Mouse (Mus musculus) heart, embryonic 12.5 days (tissue): ENCODE results near the gene Immp2l. TPM values are rescaled to one million over a fixed set of nuclear protein-coding genes. Genes with fewer than 3 reads are reported as not detected.

Source experiments
- ATAC-seq: fragments of 200-750 bp; cut with Nextera tagmentation; 2 replicates; pipeline ENCODE4 v1.8.0; 2017; ENCODE audit warnings: moderate TSS enrichment, moderate library complexity; ENCODE audit not compliant: insufficient number of reproducible peaks, low FRiP score
- H3K27ac ChIP-seq: fragments of 300-500 bp; sonication (generic); 2 replicates; pipeline ENCODE4 v1.5.1; 2016; ENCODE audit warnings: mild to moderate bottlenecking, moderate library complexity; ENCODE audit not compliant: poor library complexity, severe bottlenecking
- H3K27me3 ChIP-seq: fragments of 300-500 bp; sonication (generic); replicated peaks from 2 replicates; pipeline ENCODE4 v1.6.1; 2016; ENCODE audit warnings: mild to moderate bottlenecking, moderate library complexity
- H3K36me3 ChIP-seq: fragments of 300-500 bp; sonication (generic); 2 replicates; pipeline ENCODE4 v1.6.1; 2016; ENCODE audit warnings: mild to moderate bottlenecking, moderate library complexity
- H3K4me1 ChIP-seq: fragments of 300-500 bp; sonication (generic); replicated peaks from 2 replicates; pipeline ENCODE4 v1.6.1; 2016; ENCODE audit warnings: mild to moderate bottlenecking
- H3K4me2 ChIP-seq: fragments of 300-500 bp; sonication (generic); 2 replicates; pipeline ENCODE4 v1.6.1; 2016; ENCODE audit warnings: mild to moderate bottlenecking, moderate library complexity
- H3K4me3 ChIP-seq: fragments of 300-500 bp; sonication (generic); 2 replicates; pipeline ENCODE4 v1.5.1; 2016; ENCODE audit warnings: mild to moderate bottlenecking
- H3K9ac ChIP-seq: fragments of 300-500 bp; sonication (generic); 2 replicates; pipeline ENCODE4 v1.6.1; 2016; ENCODE audit warnings: mild to moderate bottlenecking, moderate library complexity
- H3K9me3 ChIP-seq: fragments of 300-500 bp; sonication (generic); replicated peaks from 2 replicates; pipeline ENCODE4 v1.6.1; 2016; ENCODE audit warnings: mild to moderate bottlenecking, moderate library complexity
- WGBS: fragments of 180-500 bp; shearing (Covaris S2); methylation state at CpG from one replicate; pipeline ENCODE4 v1.1.7; 2016; 5-methylcytosine and 5-hydroxymethylcytosine counted together
- polyA plus RNA-seq: library from polyadenylated mRNA; unstranded; fragments of >200 nt; fragmentation: Nextera tagmentation; extraction: Ambion mirVana; gene quantifications from 2 replicates; pipeline ENCODE4 v1.2.1, GENCODE M21; 2016

The Immp2l gene
- polyA plus RNA-seq, 1 experiment from 2014 or later, result 12.4 TPM

DNA sequence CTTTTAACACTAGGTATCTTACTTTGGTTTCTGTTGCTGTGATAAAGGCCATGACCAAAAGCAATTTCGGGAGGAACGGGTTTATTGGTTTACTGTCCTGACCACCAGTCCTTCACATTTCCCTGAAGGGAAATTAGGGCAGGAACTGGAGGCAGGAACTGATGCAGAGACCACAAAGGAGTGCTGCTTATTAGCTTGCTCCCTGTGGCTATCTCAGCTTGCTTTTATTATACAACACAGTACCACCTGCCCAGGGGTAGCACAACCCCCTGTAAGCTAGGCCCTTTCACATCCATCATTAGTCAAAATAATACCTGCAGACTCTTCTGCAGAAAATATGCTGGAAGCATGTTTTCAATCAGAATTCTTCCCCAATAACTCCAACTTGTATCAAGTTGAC, 844.4 kb downstream of the Immp2l start:
- Histone ChIP-seq H3K9ac (no peak overlapping the region), H3K4me1 (no peaks in the 10 kb centered on the region), H3K36me3 (no peaks in the 10 kb centered on the region), H3K4me2 (no peak overlapping the region), H3K9me3 (peaks cover 4% of the 10 kb centered on the region), H3K27me3 (no peaks in the 10 kb centered on the region), H3K4me3 (no peak overlapping the region), H3K27ac (no peak overlapping the region)
- peak; percentile 22; the same call in 1 of the 2 replicates for ATAC-seq
- 84% methylated on average over 2 of the region's 2 CpGs for WGBS

DNA sequence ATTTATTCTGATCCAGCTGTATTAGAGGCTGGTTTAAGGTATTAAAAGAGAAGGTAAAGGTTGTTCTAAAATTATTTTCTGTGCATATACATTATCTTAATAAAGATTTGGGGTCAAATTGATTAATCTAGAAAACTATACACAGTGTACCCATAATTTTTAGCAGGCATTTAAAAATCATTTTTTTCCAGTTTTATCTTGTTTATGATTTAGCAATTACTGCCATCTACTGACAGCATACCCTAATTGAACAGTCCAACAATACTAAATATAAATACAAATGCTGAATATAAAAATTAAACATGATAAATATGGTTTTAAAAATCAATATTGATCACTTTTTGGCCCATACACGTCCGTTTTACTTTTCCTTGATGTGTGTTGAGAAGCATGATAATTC, 850.1 kb downstream of the Immp2l start:
- no peak overlapping the region for H3K27ac ChIP-seq
- H3K4me2 ChIP-seq, result no peak overlapping the region
- no peaks in the 10 kb centered on the region for H3K9me3 ChIP-seq
- H3K4me3 ChIP-seq, result no peak overlapping the region
- H3K36me3 ChIP-seq, result no peaks in the 10 kb centered on the region
- ATAC-seq, result no peak
- H3K4me1 ChIP-seq, result no peaks in the 10 kb centered on the region
- 59% methylated on average over 2 of the region's 2 CpGs for WGBS
- H3K9ac ChIP-seq, result no peak overlapping the region
- H3K27me3 ChIP-seq, result no peaks in the 10 kb centered on the region

DNA sequence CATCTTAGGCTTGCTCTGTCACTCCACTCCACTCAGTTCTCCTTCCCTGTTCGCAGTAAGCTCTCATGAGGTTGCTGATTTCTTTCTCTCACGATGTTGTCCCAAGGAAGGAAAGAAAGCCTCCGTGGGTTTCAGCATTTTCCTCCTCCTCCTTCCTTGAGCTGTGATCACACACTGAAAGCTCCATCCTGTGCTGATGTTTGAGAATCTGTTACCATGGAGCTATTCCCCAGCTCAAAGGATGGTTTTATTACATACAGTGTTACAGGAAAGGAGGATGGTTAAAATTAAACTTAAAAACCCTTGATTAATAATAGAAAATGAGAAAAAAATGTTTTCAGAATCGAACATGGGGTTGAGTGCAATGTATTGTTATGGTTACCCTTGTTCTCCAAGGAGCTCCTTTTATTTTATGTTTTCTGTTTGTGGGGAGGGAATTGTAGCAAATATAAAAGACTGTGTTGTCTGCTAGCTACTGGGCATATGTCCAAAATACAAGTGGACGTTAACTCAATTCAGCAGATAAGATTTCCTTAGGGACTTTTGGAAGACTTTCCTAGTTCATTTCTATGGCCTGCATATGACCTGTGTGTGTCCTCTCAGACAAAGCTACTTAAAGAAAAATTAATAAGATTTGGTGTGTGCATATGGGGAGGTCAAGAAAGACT, 853.5 kb downstream of the Immp2l start:
- Histone ChIP-seq H3K36me3 (no peaks in the 10 kb centered on the region), H3K9me3 (no peaks in the 10 kb centered on the region), H3K9ac (no peak overlapping the region), H3K4me2 (no peak overlapping the region), H3K27me3 (no peaks in the 10 kb centered on the region), H3K4me1 (no peaks in the 10 kb centered on the region), H3K27ac (no peak overlapping the region; the same call in 1 of the 2 replicates), H3K4me3 (no peak overlapping the region)
- ATAC-seq, result no peak
- 49% methylated on average over 5 of the region's 5 CpGs for WGBS

DNA sequence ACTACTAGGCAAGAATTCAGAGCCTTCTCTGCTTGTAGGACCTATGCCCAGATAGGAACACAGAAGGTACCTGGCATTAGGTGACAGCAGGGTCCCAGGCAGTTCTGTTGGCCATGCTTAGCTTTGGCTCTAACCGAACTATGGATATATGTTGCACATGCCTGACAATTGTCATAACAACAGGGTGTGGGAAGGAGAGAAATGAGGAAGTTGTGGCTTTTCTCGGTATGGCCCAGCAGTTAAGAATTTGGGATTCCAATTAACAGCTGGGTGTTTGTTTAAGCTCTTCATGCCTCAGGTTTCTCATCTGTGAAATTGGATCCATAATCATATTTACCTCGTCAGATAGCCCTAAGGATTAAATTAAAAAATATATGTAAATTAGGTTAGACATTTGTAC, 854.6 kb downstream of the Immp2l start:
- Histone ChIP-seq H3K27me3 (no peaks in the 10 kb centered on the region), H3K4me2 (no peak overlapping the region), H3K4me1 (no peaks in the 10 kb centered on the region), H3K36me3 (no peaks in the 10 kb centered on the region), H3K9me3 (no peaks in the 10 kb centered on the region), H3K4me3 (no peak overlapping the region), H3K9ac (no peak overlapping the region), H3K27ac (no peak overlapping the region)
- 77% methylated on average over 3 of the region's 3 CpGs for WGBS
- ATAC-seq, result no peak

DNA sequence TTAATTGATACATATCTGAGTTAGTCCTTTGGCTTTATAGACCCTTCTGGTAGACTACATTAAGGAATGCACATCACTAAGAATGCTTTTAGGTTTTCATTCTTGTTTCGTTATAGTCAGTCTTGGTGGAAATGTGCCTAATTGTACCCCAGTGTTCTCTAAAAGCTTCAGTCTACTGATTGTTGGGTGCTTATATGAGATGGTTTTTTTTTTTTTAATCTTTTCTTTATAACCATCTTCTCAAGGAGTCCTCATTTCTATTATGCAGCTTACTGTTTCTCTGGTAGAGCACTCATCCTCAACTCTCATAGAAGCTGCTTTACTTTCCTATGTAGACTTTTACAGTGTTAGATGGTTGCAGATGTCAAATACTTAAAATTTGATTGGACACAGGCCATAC, 855.1 kb downstream of the Immp2l start:
- Histone ChIP-seq H3K9me3 (no peaks in the 10 kb centered on the region), H3K27me3 (no peaks in the 10 kb centered on the region), H3K9ac (no peak overlapping the region), H3K27ac (no peak overlapping the region), H3K4me1 (no peaks in the 10 kb centered on the region), H3K4me2 (no peak overlapping the region), H3K36me3 (no peaks in the 10 kb centered on the region), H3K4me3 (no peak overlapping the region)
- WGBS, result 78% methylated on average over 1 of the region's 1 CpGs
- ATAC-seq, result no peak

DNA sequence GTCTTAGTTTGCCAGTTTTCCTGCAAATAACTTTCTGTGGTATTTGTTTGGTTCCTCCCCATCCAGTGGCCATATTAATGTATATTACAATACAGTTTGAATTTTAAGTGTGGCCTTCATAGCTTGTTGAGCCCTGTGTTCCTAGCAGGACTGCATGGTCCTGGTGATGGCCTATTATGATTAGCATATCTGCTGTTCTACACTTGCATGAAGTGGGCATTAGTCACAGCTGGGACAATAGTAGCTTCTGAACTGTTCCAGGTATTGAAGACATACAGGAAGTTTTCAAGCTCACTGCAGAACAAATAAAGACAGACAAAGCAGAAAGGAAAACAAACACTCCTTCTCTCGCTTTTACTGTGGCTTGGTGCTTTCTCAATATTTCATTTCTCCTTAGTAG, 855.5 kb downstream of the Immp2l start:
- no peak overlapping the region for H3K4me2 ChIP-seq
- H3K27ac ChIP-seq, result no peak overlapping the region
- H3K4me3 ChIP-seq, result no peak overlapping the region
- H3K9ac ChIP-seq, result no peak overlapping the region
- no peaks in the 10 kb centered on the region for H3K36me3 ChIP-seq
- H3K9me3 ChIP-seq, result no peaks in the 10 kb centered on the region
- 64% methylated on average over 1 of the region's 1 CpGs for WGBS
- ATAC-seq, result no peak
- no peaks in the 10 kb centered on the region for H3K4me1 ChIP-seq
- H3K27me3 ChIP-seq, result no peaks in the 10 kb centered on the region

DNA sequence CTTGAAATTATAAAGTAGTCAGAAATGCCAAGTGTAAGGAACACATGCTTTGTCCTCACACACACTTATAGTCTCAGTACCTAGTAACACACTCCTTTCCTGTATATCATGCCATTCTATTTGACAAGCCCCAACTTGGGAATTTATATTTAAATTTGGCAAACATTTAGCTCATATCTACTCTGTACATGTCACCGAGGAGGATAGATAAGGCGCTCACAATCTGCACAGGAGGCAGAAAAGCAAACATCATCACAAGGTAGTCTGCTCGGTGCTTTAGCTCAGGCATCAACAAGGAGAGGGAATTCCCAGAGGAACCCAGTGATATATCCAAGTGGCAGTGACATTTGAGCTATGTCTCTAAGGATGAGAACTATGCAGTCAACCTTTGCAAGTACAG, 856.9 kb downstream of the Immp2l start:
- no peak for ATAC-seq
- H3K4me2 ChIP-seq, result no peak overlapping the region
- H3K4me3 ChIP-seq, result no peak overlapping the region
- no peak overlapping the region for H3K9ac ChIP-seq
- no peaks in the 10 kb centered on the region for H3K27me3 ChIP-seq
- H3K4me1 ChIP-seq, result no peaks in the 10 kb centered on the region
- WGBS, result 52% methylated on average over 3 of the region's 3 CpGs
- no peak overlapping the region for H3K27ac ChIP-seq
- H3K9me3 ChIP-seq, result no peaks in the 10 kb centered on the region
- no peaks in the 10 kb centered on the region for H3K36me3 ChIP-seq

DNA sequence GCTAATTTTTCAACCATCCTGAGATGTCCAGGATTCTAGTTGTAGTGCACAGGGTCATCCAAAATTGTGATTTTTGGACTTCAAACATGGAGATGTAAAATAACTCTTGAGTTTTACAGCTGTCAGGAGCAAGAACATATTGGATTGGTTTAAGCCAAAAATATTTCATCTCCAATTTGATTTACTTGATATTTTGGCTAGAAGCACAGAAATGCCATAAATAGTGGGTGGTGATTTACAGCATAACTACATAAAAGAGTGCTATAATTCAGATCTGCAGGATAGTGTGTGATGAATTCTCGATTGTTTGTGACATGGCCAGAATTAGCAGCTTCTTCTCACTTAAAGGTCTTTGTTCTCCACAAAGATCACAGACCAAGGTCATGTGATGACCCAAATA, 884.1 kb downstream of the Immp2l start:
- H3K9ac ChIP-seq, result no peak overlapping the region
- WGBS, result 59% methylated on average over 1 of the region's 1 CpGs
- no peaks in the 10 kb centered on the region for H3K9me3 ChIP-seq
- no peak for ATAC-seq
- H3K27ac ChIP-seq, result no peak overlapping the region
- H3K4me3 ChIP-seq, result no peak overlapping the region
- H3K4me1 ChIP-seq, result no peaks in the 10 kb centered on the region
- no peak overlapping the region for H3K4me2 ChIP-seq
- H3K36me3 ChIP-seq, result no peaks in the 10 kb centered on the region
- H3K27me3 ChIP-seq, result no peaks in the 10 kb centered on the region

DNA sequence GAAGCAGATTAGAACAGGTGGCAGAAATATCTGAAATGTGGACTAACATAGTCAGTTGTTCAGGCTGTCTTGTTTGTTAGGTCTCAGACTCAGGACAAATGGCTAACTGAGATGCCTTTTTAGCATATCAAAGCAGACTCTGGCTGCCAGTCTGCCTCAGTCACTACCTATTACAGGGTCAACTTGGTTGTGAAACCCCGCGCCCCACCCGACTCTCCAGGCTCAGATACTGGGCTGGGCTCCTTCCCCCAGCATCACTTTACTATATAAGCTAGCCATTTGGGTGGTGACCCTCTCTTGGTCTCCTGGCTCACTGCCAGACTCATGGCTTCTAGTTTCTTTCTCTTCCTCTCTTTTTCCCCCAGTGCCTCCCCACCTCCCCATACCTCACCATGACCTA, 887.7 kb downstream of the Immp2l start:
- Histone ChIP-seq H3K4me1 (no peaks in the 10 kb centered on the region), H3K27me3 (no peaks in the 10 kb centered on the region), H3K27ac (no peak overlapping the region), H3K36me3 (no peaks in the 10 kb centered on the region), H3K9me3 (no peaks in the 10 kb centered on the region), H3K4me3 (no peak overlapping the region), H3K9ac (no peak overlapping the region), H3K4me2 (no peak overlapping the region)
- no peak for ATAC-seq
- 71% methylated on average over 3 of the region's 3 CpGs for WGBS

DNA sequence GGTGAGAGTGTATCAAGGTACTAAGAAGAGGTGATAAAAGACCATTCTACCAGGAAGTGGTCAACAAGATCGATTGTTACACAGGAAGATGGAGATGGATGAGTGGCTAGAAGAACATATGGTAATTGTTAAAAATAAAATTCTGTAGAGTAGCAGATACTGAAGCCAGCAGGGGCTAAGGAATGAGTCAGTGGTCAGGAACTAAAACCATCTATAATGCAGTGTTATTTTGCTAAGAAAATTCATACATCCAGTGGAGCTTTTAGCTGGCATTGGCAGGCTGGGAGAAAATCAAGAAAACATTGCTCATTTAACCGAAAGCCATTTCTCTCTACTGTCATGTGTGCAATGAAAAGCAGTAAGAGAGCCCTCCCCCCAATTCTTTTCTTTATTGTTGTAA, 913.9 kb downstream of the Immp2l start:
- no peaks in the 10 kb centered on the region for H3K27me3 ChIP-seq
- no peak overlapping the region for H3K4me3 ChIP-seq
- H3K36me3 ChIP-seq, result no peaks in the 10 kb centered on the region
- H3K9me3 ChIP-seq, result no peaks in the 10 kb centered on the region
- H3K27ac ChIP-seq, result no peak overlapping the region
- no peaks in the 10 kb centered on the region for H3K4me1 ChIP-seq
- no peak for ATAC-seq
- 71% methylated on average over 2 of the region's 2 CpGs for WGBS
- no peak overlapping the region for H3K4me2 ChIP-seq
- no peak overlapping the region for H3K9ac ChIP-seq

DNA sequence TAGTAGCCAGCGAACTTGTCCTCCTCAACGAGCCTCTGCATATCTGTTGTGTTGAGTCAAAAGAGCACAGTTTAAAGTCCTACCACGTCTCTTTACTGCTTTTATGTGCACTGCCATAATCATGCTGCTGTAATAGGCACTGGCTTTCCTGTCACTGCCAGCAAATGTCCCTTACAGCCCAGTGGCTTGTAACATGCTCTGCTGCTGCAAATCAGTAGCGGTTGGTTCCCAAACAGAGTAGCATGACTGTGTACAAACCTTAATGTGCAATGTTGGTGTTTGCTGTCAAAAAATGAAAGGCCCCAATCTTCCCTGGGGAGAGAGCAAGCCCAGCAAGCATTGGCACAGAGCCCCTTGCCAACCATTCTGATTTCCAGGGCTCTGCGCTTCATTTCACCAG, 918.0 kb downstream of the Immp2l start:
- no peak overlapping the region for H3K9ac ChIP-seq
- no peaks in the 10 kb centered on the region for H3K27me3 ChIP-seq
- no peaks in the 10 kb centered on the region for H3K4me1 ChIP-seq
- no peaks in the 10 kb centered on the region for H3K9me3 ChIP-seq
- no peak overlapping the region for H3K4me3 ChIP-seq
- no peaks in the 10 kb centered on the region for H3K36me3 ChIP-seq
- no peak overlapping the region for H3K4me2 ChIP-seq
- no peak overlapping the region for H3K27ac ChIP-seq
- ATAC-seq, result no peak
- 77% methylated on average over 5 of the region's 5 CpGs for WGBS

DNA sequence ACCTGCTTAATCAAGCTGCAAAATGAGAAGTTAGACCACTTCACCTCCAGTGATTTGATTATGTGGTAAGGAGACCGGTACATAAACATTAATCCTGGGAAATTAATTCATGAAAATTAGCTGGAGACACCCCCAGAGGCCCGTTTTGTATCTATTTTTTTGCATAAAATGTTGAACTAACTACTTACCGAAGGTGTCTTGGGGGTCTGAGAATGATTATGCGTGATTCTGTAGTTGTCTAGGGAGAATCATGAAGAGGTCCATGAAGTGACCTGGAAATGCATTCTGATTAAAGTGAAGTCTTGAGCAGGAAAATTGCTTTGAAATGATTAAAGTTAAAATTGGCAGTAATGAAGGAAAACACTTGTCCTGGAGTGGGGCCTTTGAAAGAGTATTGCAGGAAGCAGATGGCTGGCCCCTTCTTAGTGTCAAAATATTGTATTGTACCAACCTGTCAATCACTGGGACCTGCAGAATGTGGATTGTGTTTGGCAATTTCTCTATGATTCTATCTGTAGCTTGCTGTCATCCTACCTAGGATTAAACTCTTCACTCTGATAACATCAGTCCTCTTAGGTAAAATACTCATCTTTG, 920.3 kb downstream of the Immp2l start:
- H3K27me3 ChIP-seq, result no peaks in the 10 kb centered on the region
- no peak overlapping the region for H3K4me3 ChIP-seq
- H3K4me1 ChIP-seq, result no peaks in the 10 kb centered on the region
- 73% methylated on average over 4 of the region's 4 CpGs for WGBS
- no peaks in the 10 kb centered on the region for H3K36me3 ChIP-seq
- ATAC-seq, result no peak
- H3K27ac ChIP-seq, result no peak overlapping the region
- no peak overlapping the region for H3K4me2 ChIP-seq
- no peaks in the 10 kb centered on the region for H3K9me3 ChIP-seq
- no peak overlapping the region for H3K9ac ChIP-seq
